Mouse (Mus musculus): ENCODE measurements around the gene Gabrd. TPM values are rescaled to one million over a fixed set of nuclear protein-coding genes. Genes with fewer than 3 reads are reported as not detected.

Gene Gabrd
- total RNA-seq, 4 experiments from 2014 or later: not detected

- DNase-seq (ENCODE audit: low spot score): no peak
Measured at GRCm38 (mm10) chr4:155344299-155344600, 53.7 kb downstream of the Gabrd start.

GRCm38 (mm10) chr4:155343415-155344298, 54.3 kb downstream of the Gabrd start:
- no peak for DNase-seq (ENCODE audit: low spot score)

- no peak for DNase-seq (ENCODE audit: low spot score)
Measured at GRCm38 (mm10) chr4:155336284-155337050, 61.4 kb downstream of the Gabrd start.

Other genes starting within 250 kb of the Gabrd start
- 10 to 100 TPM; 44.5 to 53.3 (median 49.0) TPM for gene Ski, start 175.5 kb downstream of the Gabrd start, total RNA-seq (2022)
- 10 to 100 TPM; 12.4 to 17.8 (median 15.9) TPM for gene Faap20, start 148.3 kb downstream of the Gabrd start, total RNA-seq (2022)
- 1 to 10 TPM; 4.1 to 7.8 (median 5.5) TPM for gene Prkcz, start 36.8 kb downstream of the Gabrd start, total RNA-seq (2022)
- under 1 TPM; 0.19 to 0.38 (median 0.27) TPM for gene Cfap74, start 11.1 kb upstream of the Gabrd start, total RNA-seq (2022)
- 1 to 10 TPM; 4.2 to 9.6 (median 6.2) TPM for gene Tmem52, start 71.0 kb upstream of the Gabrd start, total RNA-seq (2022)
- 100 to 1,000 TPM; 136 to 150 (median 142) TPM for gene Gnb1, start 93.2 kb upstream of the Gabrd start, total RNA-seq (2022)
- 10 to 100 TPM; 23.8 to 30.2 (median 29.1) TPM for gene Nadk, start 164.3 kb upstream of the Gabrd start, total RNA-seq (2022)
- gene Slc35e2, start 203.3 kb upstream of the Gabrd start, total RNA-seq (2022): 1 to 10 TPM; 6.2 to 7.8 (median 6.9) TPM
- 10 to 100 TPM; 29.2 to 37.0 (median 30.2) TPM for gene Cdk11b, start 226.7 kb upstream of the Gabrd start, total RNA-seq (2022)
- gene Gm10563, start 247.3 kb upstream of the Gabrd start, total RNA-seq (2022): not detected

Measured in heart, adult 8-10 months (tissue).